Mouse (Mus musculus) ZHBTc4 (cell line): ENCODE data around the gene Spata18.

Source experiments
- DNase-seq: peaks from one replicate; pipeline ENCODE4 v3.0.0-alpha.2; 2011; ENCODE audit warnings: low read depth, low spot score

The Spata18 gene

DNA sequence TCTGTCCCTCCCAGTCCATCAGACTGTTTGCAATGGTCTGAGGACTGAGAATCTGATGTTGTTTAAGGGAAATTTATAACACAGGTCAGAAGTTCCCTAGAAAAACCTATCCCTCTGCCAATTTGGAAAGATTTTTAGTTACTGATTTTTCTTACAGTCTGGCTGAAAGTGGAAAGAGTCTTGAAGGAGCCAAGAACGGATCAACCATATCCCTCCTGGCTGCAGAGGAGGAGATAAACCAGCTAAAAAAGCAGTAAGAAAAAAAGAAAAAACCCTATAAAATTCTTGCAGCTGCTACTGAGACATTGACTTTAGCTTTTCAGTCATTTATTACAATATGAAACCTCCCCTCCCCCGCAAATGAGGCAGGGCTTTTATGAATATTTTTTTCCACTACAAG lies 15.5 kb downstream of the Spata18 start:
- DNase-seq = no peak

DNA sequence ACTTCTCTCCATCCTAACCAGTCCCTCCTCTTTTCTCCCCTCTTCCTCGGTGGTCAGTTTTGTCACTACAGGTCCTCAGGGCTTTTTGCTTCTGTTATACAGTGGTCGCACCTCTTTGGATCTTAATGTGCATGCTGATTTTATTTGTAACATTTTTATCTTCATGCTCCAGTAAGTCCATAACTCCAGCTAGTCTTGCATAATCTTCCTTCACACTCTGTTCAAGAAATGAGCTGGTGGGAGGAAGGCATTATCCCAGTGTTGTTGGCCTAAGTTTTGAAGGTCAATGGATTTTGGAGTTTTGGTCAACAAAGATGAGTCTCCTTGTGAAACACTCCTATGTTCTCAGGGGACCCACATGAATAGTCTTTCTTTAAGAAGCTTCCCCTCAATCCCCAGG lies 16.7 kb downstream of the Spata18 start:
- no peak for DNase-seq

DNA sequence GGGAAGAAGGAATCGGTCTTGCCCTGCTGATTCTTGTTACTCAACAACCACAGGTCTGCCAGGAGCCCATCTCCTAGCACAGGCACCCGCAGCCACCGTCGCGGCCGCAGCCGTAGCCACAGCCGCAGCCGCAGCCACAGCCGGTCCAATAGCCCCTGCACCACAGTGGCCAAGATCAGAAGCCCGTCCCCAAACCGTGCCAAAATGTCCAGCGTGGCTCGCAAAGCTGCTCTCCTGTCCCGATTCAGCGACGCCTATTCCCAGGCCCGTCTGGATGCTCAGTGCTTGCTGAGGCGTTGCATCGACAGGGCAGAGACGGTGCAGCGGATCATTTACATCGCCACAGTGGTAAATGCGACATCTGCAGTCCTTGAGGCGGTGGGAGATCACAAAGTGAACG lies 18.2 kb downstream of the Spata18 start:
- peak; percentile 31 for DNase-seq

DNA sequence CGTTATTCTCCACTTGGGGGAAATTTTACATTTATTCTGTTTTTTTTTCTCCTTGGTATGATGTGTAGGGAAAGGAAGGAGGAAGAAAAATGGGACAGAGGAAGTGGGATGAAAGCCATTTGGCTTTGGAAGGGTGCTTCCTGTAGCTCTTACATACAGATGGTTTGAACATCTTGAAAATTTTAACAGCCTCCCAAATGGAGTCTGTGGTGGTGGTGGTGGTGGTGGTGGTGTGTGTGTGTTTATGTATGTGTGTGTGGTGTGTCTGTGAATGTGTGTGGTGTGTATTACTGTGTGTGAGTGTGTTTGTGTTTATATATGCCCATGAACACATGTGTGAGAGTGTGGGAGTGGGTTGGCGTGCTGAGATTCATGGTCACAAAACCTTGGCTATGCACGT lies 24.4 kb downstream of the Spata18 start:
- no peak for DNase-seq

DNA sequence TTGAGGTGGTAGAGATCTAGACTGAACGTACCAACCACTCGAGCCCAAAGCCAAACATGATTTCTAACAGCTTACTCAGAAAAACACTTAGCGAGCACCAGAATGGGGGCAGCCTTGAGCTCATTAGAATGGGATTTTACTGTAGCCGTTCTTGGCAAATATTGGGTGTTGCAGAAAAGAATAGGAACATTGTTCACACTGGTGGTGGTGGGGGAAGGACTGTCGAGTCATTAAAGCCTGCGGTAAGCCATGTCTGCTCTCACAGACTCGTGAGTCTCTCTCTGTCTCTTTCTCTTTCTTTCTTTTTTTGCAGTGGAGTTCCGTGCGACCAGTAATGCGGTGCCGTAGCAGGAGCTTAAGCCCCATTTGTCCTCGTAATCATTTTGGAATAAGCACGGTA lies 25.4 kb downstream of the Spata18 start:
- no peak for DNase-seq

DNA sequence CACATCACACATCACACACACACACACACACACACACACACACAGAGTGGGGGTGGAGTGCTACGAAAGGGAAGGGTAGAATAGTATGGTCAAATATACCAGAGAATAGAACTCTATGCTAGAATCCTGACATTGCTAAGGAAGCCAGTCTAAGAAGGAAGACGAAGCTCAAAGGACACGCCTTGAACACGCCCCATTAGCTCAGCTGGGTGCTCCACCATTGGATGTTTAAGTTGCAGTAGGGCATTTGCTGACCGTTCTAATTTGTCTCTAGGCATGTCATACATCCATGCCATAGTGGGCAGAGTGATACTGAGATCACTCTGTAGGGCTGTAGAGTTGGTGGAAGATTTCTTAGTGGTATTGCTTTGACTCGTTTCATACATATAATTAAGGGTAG lies 32.0 kb downstream of the Spata18 start:
- DNase-seq = no peak

DNA sequence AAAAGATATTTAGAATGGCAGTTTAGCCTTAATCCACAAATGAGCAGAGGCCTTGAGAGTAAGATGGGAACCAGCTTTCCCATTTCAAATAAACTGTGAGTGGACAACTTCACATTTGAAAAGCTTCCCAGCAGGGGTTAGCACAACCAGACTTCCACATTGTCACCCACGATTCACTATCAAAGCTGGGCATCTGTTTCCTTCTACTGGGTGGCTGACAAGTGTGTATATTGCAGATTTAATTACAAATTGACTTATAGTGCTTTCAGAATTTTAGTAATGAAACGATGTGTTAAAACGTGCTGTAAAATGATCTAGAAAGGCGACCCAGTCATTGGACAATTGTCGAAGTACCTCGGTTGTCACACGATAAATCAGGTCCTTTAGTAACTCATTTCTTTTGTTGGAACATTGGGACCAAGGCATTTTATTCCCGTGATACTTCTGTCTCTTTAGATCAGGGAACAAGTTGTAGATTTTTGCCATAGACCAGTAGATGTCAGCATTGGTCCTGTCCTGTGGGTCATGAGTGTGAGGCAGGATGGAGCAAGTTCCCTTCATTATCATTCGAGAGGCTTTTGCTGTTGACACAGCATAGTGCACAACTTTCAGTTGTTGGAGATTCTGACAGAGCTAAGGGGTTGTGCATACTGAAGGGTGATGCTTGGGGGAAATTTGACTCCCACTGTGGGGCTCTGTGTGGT lies 32.7 kb downstream of the Spata18 start:
- peak; percentile 32 for DNase-seq

DNA sequence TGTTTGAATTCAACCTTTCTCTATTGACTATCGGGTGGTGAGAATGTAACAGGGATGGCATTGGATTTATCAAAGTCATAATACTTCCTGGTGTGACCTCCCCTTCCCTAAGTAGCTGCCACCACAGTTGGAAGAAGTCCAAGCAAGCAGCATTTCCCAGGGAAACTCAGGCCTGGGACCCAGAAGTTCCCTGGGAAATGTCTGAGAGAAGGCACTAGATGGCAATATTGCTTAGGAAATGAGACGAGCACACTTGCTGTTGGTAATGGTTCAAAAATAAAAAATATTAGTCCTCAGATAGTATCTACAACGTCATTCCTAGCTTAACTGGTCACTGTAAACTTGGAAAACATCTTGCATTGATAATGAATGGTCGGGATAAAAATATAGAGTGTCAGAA lies 35.0 kb downstream of the Spata18 start:
- DNase-seq = peak; percentile 43

DNA sequence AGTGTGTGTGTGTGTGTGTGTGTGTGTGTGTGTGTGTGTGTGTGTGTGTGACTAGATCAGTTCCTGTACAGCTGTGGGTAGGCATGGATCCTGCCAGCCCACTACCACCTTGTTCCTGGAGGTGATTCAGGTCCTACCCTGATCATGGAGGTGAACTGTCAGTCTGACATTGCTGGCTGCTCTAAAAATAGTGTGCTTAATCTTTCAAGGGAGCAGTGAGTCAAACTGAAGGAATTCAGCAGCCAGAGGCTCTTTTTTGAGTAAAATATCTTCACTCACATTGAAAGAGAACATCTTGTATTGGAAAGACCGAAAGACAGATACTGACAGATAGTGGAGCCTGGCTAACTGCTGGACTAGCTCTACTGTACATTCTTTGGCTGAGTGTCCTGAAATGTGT lies 37.4 kb downstream of the Spata18 start:
- DNase-seq = no peak

DNA sequence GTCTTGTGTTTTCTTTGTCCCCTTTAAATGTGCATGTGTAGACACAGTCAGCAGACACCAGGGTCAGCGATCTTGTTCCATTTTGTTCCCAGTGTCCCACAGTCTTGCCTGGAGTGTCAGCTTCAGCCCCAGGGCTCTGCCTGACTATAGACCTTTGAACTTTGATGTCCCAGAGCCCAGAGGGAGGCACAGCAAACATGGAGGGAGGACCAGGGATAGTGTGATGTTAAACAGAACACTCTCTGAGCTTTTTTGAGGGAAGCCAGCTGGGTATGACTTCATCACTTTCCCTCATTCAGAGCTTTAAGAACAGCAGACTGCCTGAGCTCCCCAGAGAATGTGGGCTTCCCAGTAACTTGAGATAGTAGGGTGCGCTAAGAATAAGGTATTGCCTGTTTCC lies 39.0 kb downstream of the Spata18 start:
- peak; percentile 23 for DNase-seq

DNA sequence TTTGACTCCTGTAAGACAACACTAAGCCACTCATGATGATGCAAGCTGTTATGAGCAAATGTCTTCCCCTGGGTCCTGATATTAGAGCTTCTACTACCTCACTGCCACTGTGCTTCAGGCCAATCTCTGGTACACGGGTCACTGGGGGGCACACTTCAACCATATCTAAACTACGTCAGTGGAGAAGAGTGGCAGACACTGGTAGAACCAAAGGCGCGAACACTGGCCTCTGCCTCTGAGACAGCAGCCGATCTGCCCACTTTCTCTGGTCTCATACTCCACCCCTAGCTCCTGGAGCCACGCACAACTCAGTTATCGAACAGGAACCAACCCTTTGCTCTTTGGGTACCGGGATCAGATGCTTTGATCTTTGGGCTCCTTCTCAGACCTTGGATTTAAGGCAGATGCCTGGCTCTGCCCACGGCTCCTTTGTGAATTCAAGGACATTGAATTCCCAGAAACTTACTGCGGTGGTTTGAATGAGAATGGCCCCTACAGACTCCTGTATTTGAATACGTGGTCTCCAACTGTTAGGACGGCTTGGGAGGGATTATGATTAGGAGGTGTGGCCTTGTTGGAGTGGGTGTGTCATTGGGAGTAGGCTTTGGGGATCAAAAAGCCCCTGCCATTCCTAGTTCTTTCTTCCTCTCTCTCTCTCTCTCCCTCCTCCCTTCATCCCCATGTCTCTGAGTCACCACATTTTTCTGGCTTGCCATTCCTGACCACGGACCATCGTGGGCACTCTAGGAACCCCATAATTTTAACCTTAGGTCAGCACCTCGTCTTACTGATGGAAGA lies 40.7 kb downstream of the Spata18 start:
- DNase-seq = peak; percentile 95

DNA sequence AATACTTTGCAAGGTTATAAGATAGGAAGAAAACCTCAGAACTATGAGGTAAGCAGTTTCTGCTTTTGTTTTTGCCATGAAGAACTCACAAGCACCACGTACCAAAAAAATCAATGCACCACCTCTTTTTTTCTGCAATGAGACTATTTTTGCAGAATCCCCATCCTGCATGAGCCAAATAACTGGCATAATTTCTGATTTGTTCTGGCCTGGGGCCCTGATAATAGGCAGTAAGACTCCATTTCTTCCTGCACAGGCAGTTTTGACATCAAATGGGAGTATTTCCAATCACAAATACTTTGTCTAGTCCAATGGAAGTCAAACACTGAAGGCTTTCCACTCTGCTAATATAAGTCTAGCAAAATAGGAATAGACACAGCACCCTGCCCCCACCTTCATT lies 42.6 kb downstream of the Spata18 start:
- DNase-seq = no peak

DNA sequence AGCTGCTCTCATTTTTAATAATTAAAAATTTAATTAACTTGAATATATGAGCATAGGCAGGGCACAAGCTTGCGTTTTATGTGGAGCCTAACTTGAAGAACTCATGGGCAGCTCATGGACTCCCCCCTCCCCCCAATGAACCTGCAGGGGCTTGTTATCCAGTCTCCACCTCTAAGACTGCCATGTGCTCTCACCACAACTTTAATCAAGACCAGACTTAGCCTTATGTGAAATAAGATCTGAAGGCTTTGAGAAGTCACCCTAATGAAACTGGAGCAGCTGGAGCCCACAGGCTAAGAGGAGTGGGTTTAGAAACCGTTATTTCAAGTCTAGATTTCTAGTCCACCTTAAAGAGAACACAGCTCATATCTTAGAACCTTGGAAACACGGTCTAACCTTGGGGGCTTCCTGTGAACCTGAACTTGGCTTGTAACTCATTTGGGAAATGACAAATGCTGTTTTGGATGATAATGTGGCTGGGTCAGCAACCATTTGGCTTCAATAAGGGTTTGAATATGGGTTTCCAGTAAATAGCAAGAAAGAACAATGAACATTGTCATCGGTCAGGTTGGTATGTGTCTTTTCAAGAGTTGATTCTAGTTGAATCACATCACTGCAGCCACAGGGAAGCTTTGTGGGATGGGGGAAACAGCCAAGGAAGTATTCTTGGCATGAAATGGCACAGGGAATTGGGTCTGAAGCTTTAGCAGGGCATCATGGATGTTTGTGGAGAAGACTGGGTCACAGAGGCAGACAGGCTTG lies 43.3 kb downstream of the Spata18 start:
- no peak for DNase-seq

DNA sequence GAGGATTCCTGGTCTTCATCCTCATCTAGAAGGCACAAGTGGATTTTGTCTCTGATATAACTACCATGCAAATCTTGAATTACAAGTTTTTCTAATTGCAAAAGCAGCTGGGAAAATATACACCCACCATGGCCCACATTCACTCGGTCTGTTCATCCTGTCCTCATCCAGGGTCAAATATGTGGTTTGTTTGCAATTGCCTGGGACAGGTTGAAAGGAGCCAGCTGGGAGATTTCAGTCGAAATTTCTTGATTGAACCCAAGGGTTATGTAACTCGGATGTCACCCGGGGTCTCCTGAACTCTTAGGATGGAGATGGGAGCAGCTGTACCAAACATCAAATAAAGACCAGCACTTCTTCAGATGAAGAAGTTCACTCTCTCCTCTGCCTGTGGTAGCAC lies 46.5 kb downstream of the Spata18 start:
- DNase-seq = no peak

DNA sequence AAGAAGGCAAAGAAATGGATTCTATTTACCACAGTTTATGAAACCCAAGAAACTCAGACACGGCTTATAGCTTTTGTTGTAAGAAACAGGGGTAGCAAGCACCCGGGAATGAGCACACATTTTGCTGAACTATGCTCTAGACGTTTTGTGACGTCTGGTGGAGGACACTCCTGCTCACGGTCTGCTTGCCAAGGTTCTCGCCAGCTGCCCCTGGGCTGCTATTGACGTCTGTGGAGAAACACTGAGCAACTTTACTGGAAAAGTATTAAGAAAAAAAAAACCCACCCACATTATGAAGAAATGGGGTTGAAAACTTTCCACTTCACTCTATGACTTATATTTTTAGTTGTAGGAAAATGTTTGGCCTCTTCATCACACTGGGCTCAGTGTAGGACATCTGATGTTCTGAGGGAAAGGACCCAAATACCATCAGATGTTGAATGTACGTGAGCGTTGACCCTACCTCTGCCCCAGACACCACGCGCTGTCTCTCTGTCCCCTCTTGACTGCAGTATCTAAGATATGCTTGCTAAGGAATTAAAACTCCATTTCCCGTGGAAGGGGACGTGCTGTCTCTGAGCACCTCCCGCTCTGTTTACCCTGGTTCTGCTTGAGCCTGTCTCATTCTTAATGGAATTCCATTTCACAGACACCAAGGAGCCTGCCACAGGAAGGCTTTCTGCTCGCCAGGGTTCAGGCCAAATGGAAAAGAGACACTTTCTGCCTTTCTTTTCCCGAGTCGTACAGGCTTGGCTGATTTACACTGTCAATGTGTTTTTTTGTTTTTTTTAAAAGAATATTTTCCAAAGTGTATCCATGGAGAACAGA lies 50.1 kb downstream of the Spata18 start:
- DNase-seq = no peak

DNA sequence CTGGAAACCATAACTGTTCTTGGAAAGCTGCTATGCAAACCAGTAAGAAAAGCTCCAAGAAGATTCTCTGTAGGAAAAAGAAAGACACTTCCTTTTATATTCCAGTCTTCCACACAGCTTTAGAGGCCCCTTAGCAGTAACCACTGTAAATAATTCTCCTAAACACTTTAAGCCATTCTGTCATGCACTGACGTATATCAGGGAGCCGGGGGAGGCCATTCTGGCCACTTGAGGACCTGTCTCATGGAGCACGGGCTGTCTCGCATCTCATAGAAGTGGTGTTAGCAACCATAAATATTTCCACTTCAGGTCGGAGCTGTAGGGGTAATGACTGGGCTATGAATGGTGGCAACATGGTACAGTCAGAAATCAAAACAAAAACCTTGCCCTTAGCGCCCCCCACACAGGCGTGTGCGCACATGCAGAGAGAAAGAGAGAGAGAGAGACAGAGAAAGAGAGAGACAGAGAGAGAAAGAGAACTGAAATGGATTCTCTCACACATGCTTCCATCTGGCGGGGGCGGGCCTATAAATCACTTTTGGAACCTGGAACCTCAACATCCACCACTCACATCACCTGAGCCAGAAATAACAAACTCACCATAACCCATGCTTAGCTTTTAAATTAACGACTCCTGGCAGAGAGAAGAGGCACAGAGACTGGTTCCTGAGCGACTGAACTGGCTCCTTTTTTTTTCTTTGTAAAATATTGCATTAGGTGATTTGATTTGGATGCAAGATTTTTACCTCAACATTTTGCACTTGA lies 50.9 kb downstream of the Spata18 start:
- DNase-seq = no peak

DNA sequence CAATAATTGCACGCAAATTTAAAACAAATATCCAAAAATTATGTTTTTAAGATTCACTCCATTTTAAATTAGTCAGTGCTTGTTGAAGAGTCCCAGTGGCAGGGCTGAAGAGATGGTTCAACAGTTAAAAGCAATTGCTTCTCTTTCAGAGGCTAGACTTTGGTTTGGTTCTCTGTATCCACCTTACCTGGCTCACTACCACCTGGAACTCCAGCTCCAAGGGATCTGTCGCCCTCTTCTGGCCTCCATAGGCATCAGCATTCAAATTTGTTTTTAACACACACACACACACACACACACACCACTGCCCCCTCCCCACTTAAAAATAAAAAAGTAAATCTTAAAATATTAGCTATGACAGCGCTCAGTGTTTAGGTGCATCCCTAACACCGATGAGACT lies 51.9 kb downstream of the Spata18 start:
- DNase-seq = peak; percentile 57

DNA sequence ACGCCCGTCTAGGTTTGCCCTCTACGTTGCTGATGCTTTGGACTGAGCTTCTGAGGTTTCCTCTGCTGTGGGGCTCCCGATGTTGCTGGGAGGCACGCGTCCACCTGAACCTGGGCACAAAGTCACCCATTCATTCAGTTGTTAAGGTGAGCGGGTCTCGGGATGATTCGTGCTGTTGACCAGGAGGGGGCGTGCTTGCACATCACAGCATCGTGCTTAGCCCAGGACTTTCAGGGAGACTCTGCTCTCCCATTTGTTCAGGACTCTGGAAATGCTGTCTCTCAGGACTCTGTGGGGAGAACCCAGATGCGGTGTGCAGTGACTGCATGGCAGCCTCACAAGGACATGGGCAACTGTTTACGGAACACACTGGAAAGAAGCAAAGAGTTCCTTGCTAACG lies 53.1 kb downstream of the Spata18 start:
- DNase-seq = peak; percentile 61

DNA sequence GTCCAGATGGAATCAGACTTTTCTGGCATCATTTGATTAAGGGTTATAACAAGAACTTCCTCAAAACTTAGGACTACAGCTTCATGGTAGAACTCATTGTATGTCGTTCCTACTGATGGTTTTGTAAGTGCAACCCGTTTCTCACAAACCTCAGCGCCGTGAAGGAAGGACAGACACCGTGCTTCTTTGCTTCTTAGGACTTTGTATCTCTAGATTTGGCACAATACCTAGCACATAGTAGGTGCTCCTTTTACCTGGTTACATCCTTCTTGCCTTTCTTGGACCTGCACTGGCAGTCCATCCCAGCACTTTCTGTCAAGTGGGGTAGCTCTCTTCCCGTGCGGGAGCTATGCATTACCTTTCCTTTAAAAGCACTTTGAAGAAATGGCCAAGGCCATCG lies 53.6 kb downstream of the Spata18 start:
- no peak for DNase-seq

DNA sequence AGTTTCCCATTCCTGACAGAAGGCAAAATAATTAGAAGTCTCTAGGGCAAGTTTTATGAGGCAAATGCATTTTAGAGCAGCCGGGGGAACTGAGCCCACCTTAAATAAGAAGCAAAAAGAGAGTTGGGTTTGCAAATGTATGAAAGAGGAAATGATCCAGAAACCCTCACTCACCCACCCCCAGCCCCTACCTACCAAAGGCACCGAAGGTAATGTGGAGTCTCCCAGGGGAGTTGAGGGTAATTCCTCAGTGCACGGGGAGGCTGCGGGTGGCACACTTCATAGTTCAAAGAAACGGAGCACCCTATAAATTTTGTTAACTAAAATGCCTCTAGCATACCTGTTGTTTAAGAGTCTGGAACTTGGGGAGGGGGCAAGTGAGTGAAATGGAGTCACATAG lies 54.1 kb downstream of the Spata18 start:
- no peak for DNase-seq

DNA sequence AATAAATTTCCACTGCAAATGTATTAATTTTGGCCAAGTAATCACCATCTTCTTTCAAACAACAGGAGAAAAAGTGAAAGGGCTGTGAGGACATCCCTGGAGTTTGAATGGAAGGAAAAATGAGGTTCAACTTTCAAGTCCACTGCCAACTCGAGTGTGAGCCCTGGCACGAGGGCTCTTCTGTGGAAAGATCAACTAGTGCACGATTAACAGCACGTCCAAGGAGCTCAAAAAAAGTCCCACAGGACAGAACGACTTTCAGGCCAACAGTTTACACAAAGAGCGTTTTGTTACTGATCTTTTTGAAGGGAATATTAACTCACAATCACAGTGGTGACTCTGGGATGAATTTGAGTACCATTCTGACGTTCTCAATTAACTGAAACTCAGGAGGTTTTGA lies 61.7 kb downstream of the Spata18 start:
- DNase-seq = no peak
